25 mouse cellular contexts compared by ENCODE assay signal in genomic region chr15:86292288-86292687, GRCm38 (mm10).
DNase-seq lines count a peak whose midpoint lies in the region; ATAC-seq and TF ChIP-seq lines count a peak whose summit lies in the region.
"Had no signal": no experiment of that assay in that cellular context is flagged by ENCODE, and none has a peak within 500 bp of the region (broad histone marks: within the 10 kb centered on the region; RNA-seq: fewer than 3 reads in every experiment).

No protein-coding gene starts in this region.

- ATAC-seq in kidney, embryonic 15.5 days (replicated peaks; ENCODE audit: low FRiP score): peak; percentile 57
- ATAC-seq in Patski: peak; percentile 49
- ATAC-seq in erythroid progenitor cell, adult 5-6 weeks (replicated peaks; ENCODE audit: low FRiP score, poor library complexity, severe bottlenecking): no peak
- ATAC-seq: activated CD4-positive, CD25-positive, alpha-beta regulatory T cell, adult 4 months; CD4-positive, CD25-positive, alpha-beta regulatory T cell, adult 4 months; forebrain, embryonic 14.5 days; forebrain, postnatal 0 days; hindbrain, postnatal 0 days had no signal

- H3K4me2 ChIP-seq in kidney, embryonic 15.5 days: no peak overlapping the region
- H3K4me2 ChIP-seq: heart, embryonic 12.5 days; heart, embryonic 15.5 days had no signal

- DNase-seq in kidney, adult 2 months: no peak
- DNase-seq in layer of hippocampus, adult 2 months (ENCODE audit: low spot score in 2 of 2): no peak
- DNase-seq in layer of hippocampus, postnatal 36 days: no peak
- DNase-seq in Patski (ENCODE audit: low read depth, low spot score): peak; percentile 24
- DNase-seq in lung, adult 18-20 months: no peak
- DNase-seq: adrenal gland, adult 8-10 months; adrenal gland, postnatal 25 days; cerebellum, adult 18-20 months; cerebellum, adult 9-10 months; cerebellum, postnatal 14 days; forebrain, postnatal 0 days; gastrocnemius, postnatal 25 days; heart, adult 18-20 months; heart, postnatal 10 days; heart, postnatal 36 days had no signal

- TF ChIP-seq POLR2A in kidney, adult 2 months (IDR thresholded peaks at IDR 0.05; ENCODE audit: low read depth, low read length): no peak
- no peak for TF ChIP-seq POLR2A in bone marrow macrophage, adult 2 months (IDR thresholded peaks at IDR 0.05; ENCODE audit: borderline replicate concordance, low read depth, low read length)

- peaks cover 24% of the 10 kb centered on the region; the same call in 1 of the 2 replicates for H3K4me1 ChIP-seq in kidney, embryonic 15.5 days
- H3K4me1 ChIP-seq in kidney, adult 2 months (ENCODE audit: control insufficient read depth, insufficient read depth, low read length): no peaks in the 10 kb centered on the region
- peaks cover 35% of the 10 kb centered on the region for H3K4me1 ChIP-seq in bone marrow macrophage, adult 2 months (ENCODE audit: control insufficient read depth, insufficient read depth, low read length)

- POLR2A ChIA-PET in Patski (lab: Charles Lee): no interaction called here

- H3K27ac ChIP-seq in kidney, embryonic 15.5 days: 0 out of 2 replicates have a peak overlapping the region, but pooled peaks have one; percentile 27
- no peak overlapping the region for H3K27ac ChIP-seq in kidney, adult 2 months (ENCODE audit: insufficient read depth, low read depth, low read length)
- peak overlapping the region; percentile 66 for H3K27ac ChIP-seq in layer of hippocampus, adult 2 months
- peak overlapping the region; percentile 82 for H3K27ac ChIP-seq in bone marrow macrophage, adult 2 months (ENCODE audit: insufficient read depth, low read depth, low read length)
- H3K27ac ChIP-seq: heart, embryonic 15.5 days; hindbrain, embryonic 10.5 days; hindbrain, postnatal 0 days had no signal

- no peak overlapping the region for H3K4me3 ChIP-seq in kidney, embryonic 15.5 days (replicated peaks)
- H3K4me3 ChIP-seq in kidney, adult 2 months (ENCODE audit: insufficient read depth, low read depth, low read length): no peak overlapping the region
- no peak overlapping the region for H3K4me3 ChIP-seq in layer of hippocampus, adult 2 months
- no peak overlapping the region for H3K4me3 ChIP-seq in bone marrow macrophage, adult 2 months (ENCODE audit: insufficient read depth, low read length)
- H3K4me3 ChIP-seq: heart, embryonic 12.5 days; heart, embryonic 15.5 days; hindbrain, embryonic 10.5 days had no signal

- no peak overlapping the region for H3K9ac ChIP-seq in kidney, embryonic 15.5 days
- H3K9ac ChIP-seq: forebrain, postnatal 0 days; heart, embryonic 12.5 days; heart, embryonic 15.5 days had no signal

- CTCF ChIA-PET in Patski (lab: Charles Lee): interaction anchor here (1.6 kb wide), 1 partner anchor 10 kb away, joined by 4 read pairs; no protein-coding TSS in a partner anchor

- WGBS in kidney, embryonic 15.5 days: 63% methylated on average over 6 of the region's 6 CpGs
- 77% methylated on average over 6 of the region's 6 CpGs for WGBS in kidney, adult 2 months

- H3K9me3 ChIP-seq in kidney, embryonic 15.5 days (replicated peaks): no peaks in the 10 kb centered on the region
- H3K9me3 ChIP-seq: heart, embryonic 12.5 days; heart, embryonic 15.5 days; hindbrain, embryonic 10.5 days had no signal

- H3K36me3 ChIP-seq in kidney, embryonic 15.5 days: no peaks in the 10 kb centered on the region
- no peaks in the 10 kb centered on the region for H3K36me3 ChIP-seq in kidney, adult 2 months (ENCODE audit: control insufficient read depth, insufficient read depth, low read length)
- H3K36me3 ChIP-seq: heart, embryonic 12.5 days; heart, embryonic 15.5 days; hindbrain, embryonic 10.5 days had no signal

- no peaks in the 10 kb centered on the region for H3K27me3 ChIP-seq in kidney, embryonic 15.5 days
- no peaks in the 10 kb centered on the region for H3K27me3 ChIP-seq in kidney, adult 2 months (replicated peaks; ENCODE audit: control insufficient read depth, insufficient read depth, low read length)
- no peaks in the 10 kb centered on the region for H3K27me3 ChIP-seq in Patski
- H3K27me3 ChIP-seq: heart, embryonic 15.5 days had no signal

- no peak for TF ChIP-seq CTCF in kidney, adult 2 months (conservative IDR thresholded peaks at IDR 0.05; ENCODE audit: insufficient read depth, insufficient read length, low read depth, low read length)
- no peak for TF ChIP-seq CTCF in layer of hippocampus, adult 2 months (conservative IDR thresholded peaks at IDR 0.05)
- no peak for TF ChIP-seq CTCF in Patski (IDR thresholded peaks at IDR 0.05)
- no peak for TF ChIP-seq CTCF in bone marrow macrophage, adult 2 months (IDR thresholded peaks at IDR 0.05; ENCODE audit: low read depth, low read length)

- in situ Hi-C loops in Patski (cut with MboI; ENCODE audit: low pct_unique_long_range_greater_than_20kb): no loop called here
